Mouse (Mus musculus) bone marrow macrophage, adult 2 months (primary cell): ENCODE measurements around the gene Haao.

Source experiments
- CTCF ChIP-seq: IDR thresholded peaks from 2 replicates; pipeline ENCODE4 v1.5.1; 2012; ENCODE audit warnings: low read depth, mild to moderate bottlenecking, low read length, moderate library complexity
- POLR2A ChIP-seq: IDR thresholded peaks from 2 replicates; pipeline ENCODE4 v1.6.1; 2012; ENCODE audit warnings: mild to moderate bottlenecking, low read depth, low read length, borderline replicate concordance

- no peak for TF ChIP-seq CTCF
- no peak for TF ChIP-seq POLR2A
Observed at GRCm38 (mm10) chr17:83807345-83807744, 40.4 kb downstream of the Haao start.
